Mouse (Mus musculus) kidney, adult 11 months (tissue): ENCODE data around the gene Gm20388.

ENCODE experiments used
- DNase-seq: peaks from one replicate; pipeline ENCODE4 v3.0.0; 2022

The Gm20388 gene

DNA sequence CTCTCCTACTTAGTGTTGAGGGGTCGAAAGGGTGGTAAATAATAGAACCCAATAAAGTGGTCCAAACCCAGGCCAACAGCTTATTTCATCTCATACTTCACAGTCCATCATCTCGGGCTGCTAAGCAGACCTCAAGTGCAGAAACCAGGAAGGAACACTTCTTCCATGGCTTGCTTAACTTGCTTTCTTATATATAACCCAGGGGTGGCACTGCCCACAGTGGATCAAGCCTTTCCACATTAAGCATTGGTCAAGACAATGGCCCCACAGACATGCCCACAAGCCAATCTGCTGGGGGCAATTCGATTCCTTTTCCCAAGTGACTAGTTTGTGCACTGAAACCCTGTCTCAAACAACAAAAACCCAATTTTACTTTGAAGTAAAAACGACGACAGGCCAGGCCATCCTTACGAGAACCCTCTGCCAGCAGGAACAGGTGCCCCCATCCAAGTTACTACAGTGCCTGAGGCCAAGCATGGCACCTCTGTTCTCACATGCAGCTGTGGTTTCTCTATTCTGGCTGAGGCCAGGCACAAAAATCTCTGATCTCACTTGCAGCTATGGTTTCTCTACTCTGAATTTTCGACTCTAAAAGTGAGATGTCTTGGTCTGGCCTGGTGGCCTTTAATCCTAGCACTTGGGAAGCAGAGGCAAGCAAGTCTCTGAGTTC is 3007.9 kb downstream of the Gm20388 start:
- DNase-seq = no peak

DNA sequence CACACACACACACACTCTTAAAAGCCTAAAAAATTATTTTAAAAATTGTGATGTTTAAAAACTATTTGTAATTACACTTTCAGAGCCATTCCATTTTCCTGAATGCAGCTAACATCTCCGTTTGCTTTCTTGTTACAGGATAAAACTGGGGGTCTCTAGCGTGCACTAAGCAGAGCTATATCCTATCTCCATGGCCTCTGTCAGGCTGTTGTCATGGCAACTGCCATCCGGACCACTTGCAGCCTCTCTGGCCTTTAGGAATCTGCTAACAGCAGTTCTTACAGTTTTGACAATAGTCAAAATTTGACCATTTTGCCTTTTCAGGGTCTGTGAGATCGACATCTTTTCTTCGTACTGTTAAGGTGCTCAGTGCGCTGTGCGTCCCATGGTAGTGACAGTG is 3010.2 kb downstream of the Gm20388 start:
- no peak for DNase-seq

DNA sequence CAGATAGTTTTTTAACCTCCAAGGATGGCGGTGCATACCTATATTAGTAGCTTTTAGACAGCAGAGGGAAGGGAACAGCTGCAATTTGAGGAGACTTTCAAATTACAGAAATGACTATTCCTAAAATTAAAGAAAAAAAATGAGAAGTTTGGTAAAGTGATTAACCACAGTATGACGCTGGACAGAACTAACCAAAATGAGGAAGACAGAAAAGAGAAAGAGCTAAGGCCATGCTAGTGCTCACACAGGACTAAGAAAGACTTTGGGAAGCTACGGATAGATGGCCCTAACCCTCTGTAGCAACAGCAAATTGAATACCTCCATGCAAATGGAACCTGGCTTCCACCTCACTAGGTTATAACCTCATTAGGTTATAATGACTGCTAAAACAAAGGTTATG is 3012.3 kb downstream of the Gm20388 start:
- no peak for DNase-seq

DNA sequence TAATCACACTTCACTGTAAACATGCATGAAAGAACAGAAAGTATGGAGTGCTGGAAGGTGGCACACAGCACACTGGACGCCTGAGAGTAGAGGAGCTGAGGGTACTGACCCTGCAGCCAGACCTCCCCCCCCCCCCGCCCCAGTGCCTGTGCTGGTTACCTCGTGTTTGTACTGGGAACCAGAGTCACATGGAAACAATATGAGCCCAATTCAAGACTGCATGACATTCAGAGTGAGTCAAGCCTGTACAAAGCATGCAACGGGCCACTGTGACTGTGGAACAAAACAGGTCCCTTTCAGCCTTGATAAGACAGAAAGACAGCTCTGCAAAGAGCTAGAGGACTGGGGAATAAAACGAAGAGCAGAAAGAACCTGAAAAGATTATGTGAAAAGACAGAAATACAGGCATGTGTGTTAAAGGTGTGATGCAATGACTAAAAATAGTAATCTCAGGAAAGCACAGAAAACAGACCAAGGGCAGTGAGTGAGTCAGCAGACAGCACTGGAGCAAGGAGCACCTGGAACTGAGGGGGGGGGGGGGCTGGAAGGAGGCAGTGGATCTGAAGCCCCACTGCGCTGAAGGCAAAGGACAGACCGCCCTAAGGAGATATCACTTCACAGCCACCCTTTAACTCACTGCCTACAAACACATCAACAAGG is 3012.9 kb downstream of the Gm20388 start:
- DNase-seq = no peak

DNA sequence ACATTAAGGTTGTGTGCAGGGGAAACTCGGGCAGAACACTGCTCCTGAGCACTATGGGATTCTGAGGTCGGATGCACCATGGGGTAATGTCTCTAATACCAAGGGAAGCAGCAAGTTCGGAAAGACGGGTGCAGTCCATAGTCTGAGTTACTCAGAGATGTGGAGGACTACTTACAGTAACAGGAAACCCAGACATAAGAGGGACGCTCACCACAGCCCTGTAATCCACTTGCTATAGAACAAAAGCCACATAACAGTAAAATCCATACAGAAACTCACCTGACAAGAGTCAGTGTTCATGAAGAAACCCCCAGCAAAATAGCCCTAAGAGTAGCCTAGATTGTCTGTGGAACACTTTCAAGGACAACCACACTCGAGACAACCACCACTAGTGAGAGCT is 3013.4 kb downstream of the Gm20388 start:
- no peak for DNase-seq

DNA sequence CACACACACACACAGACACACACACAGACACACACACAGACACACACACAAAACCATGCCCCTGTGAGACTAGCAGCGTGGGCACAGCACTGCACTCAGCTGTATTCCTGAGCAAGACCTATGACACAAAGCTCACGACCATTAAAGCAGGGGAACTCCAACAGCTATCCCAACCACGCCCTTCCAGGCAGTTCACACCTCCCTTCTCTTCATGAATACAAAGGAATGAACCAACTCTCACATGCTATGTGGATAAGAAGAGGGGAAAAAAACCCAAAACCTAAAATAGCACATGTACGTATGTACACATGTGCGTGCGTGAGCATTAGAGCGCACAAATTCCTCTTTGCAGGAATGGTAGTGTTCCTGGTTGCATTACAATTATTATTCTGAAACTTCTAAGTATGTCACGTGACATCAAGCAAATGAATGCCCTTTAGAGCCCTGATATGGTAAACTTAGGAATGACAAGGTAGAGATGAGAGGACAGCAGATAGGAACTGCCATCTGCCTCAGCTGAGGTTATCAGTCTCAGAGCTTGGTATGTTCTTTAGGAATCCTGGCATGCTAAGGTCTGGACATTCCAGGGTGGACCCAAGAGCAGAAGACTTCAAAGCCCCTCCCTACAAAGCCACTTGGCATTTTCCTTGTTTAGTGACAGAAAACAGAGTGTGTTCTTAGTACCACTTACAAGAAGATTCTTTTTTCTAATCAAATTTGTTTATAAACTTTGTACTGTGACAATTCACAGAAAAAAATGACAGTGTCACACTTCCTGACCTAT is 3015.5 kb downstream of the Gm20388 start:
- no peak for DNase-seq

DNA sequence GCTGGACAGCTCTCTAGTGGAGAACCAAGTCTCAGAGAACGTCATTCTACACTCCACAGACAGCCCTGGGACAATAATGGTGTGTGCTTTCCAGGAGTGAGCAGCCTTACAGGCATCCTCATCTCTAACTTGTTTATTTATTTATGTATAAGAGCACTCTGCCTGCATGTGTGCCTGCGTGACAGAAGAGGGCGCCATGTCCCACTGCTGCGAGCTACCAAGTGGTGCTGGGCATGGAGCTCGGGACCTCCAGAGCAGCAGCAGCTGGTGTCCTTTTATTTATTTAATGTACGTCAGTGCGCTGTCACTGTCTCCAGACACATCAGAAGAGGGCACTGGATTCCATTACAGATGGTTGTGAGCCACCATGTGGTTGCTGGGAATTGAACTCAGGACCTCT is 3016.1 kb downstream of the Gm20388 start:
- DNase-seq = no peak

DNA sequence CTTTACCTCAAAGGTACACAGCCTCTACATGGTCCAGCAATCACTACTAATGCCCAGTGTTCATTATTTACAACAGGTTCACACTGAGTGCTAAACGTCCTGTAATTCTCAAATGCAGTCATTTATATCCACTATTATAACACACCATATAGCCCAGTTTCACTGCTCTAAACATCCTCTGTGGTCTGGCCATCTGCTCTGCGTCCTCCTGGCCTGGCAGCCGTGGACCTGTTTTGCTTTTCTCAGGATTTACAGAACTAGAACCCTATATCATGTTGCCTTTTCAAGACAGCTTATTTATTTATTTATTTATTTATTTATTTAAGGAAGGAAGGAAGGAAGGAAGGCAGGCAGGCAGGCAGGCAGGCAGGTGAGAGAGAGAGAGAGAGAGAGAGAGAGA is 3017.2 kb downstream of the Gm20388 start:
- no peak for DNase-seq

DNA sequence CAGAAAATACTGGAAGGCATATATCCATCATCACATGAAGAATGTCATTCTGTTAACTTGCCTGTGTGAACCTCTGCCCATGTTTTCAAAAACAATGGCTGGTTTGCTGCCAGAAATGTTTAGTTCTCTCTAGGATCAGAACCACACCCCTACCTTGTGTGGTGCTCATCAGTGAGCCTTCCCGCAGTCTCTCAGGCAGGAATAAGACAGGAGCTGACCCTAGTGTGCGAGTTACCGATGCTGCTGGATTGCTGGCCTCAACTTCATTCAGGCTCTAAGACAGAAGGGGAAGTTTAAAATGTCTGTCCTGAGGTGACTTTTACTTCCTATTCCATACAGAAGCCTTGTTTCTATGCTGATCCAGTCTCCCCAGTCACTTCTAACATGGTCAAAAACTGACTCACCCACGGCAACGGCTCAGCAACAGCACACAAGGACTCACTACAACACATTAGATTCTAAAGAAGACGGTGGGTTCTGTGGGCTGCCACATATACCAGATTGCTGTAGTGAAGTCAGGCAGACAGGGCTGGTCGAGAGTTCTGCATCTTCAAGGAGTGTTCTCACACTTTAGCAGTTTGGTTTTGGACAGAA is 3018.1 kb downstream of the Gm20388 start:
- no peak for DNase-seq

DNA sequence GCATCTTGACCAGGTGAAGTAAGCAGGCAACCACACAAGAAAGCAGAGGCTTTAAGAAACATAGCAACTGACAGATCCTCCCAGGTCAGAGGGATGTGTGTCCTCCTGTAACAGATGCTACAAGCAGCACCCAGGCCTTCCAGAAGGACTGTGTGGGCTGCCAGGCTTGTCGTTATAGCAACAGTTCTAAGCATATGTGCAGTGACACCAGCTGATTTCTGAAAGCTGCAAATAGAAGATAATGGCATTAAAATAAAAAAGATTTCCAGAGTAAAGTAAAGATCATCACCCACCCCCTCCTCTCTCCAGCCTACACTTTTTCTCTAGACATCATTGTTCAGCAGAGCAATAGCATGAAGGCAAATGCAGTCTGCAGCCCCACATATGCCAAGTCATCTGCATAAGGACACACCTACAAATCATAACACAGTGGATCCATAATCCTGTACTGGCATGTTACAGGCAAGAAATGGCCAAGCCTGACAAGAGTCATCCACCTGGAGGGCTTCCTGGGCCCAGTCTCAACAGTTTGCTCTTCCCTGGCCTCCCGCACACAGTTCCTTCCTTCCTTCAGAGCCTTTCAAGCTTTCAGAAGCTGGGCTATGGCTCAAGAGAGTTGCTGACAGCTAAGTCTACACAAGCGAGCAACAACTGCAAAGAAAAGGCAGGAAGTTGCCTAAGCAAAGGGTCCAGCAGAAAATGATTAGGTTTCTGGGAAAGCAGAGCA is 3021.4 kb downstream of the Gm20388 start:
- DNase-seq = no peak

DNA sequence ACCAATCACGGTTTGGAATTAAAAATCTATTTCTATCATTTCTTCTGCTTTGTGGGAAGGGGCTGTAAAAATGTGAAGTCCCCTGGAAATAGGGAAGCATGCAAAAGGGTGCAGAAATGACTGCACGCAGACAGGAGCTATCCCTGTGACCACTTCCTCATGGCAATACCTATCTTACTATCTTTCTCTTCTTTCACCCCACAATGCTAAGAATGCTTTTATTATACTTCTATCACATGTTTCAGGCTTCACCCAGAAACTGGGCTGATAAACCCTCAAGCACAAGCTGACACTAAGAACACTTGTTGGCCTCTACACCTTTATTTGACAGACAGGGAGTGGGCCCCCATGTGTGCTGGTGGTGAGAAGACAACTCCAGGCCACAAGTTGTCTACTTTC is 3021.9 kb downstream of the Gm20388 start:
- DNase-seq = no peak

DNA sequence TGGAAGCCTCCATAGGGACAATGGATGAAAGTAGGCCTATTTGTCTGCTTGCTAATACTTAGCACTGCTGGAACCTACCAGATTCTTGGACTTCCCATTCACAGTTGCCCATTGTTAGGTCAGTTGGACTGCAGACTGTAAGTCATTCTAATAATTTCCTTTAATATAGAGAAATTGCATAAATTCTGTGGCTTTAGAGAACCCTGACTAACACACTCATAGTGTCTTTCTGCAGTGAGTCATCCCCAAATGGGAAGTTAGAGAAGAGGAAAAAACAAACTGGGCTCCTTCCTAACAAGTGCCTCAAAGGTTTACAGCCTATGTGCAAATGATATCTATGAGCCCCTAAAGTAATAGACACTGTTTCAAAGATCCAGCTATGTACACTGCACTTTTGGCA is 3023.3 kb downstream of the Gm20388 start:
- no peak for DNase-seq

DNA sequence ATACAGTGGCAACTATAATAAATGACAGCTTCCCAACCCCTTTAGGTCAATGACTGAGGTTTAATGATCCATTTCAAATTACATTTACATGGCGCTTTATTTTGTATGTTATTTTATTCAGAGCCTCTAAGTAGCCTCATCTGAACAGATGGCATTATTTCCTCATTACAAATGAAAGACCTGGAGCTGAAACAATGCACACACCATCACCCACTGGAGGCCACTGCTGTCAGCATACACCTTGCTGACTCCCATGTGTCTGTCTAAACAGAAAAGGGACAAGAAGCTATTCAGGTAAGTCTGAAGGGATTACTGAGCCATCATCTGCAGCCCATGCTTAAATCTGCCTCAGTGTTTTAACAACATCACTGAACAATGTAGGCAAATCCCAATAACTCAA is 3024.5 kb downstream of the Gm20388 start:
- DNase-seq = no peak

DNA sequence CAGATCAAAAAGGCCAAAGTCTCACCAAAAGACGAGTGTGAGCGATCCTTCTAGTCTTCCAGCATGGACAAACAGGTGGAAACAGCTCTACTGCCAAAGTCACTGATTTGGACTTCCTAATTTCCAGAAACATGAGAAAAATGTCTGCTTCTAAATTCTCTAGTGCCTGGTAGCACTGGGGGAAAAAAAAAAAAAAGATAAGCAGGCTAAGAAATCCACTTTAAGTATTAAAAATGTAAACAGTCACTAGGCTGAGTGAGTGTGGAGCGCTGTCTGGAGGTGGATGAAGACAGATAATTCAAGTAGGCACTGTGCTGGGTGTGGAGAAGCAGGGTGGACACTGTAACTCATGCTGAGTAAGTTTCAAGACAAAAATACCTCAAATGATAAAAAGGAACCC is 3025.3 kb downstream of the Gm20388 start:
- DNase-seq = no peak

DNA sequence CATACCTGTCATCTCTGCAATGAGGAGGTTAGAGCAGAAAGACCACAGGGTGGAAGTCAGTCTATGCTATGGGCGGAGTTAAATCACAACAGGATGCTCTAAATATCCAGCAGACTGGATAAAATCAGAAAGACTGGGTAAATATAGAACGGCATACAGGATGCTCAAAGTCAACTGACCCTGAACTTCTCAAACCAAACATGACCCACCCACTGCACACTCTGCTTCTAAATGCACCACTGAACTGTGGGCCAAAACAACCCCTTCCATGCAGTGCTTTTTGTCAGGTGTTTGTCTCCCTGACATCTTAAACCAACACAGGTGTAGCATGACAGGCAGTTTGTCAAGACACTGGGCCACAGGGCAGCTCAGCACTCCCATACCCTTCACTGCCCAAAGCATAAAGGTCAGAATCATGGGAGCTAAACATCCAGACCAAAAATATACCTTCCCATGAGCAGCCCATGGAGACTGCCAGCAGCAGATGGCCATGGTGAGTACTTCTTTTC is 3027.0 kb downstream of the Gm20388 start:
- no peak for DNase-seq

DNA sequence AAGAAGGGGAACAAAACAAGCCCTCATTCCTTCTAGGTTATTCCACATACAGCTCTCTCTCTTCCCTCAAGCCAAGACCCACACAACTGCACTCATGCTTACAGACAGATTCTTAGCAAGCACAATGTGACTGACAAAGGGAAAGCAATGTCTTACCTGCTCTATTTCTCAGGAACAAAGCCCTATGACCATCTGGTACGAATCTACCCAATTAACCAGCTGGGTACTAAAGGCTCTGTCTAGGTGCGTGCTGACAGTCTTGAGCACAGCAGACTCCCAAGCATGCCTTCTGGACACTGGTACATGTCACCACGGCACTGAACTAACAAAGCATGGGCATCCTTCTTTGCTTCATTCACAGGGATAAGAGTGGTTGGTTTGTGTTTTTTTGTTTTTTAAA is 3027.5 kb downstream of the Gm20388 start:
- no peak for DNase-seq

DNA sequence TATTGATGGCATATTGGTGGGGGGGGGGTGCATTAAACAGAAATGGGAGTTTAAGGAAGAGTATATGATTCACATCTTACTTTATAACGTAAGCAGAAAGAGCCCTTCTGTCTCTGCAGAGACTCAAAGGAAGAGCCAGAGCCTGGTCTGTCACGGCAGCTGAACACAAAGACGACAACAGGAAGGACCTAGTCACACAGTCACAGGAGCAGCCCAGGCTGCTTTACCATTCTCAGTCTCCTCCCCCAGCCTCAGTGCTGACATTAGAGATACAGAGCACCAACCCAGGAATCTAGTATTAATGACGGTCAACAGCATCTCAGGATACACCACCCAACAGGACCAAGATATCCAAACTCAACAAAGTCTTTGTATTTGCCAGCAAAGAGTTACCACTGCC is 3027.9 kb downstream of the Gm20388 start:
- DNase-seq = no peak

DNA sequence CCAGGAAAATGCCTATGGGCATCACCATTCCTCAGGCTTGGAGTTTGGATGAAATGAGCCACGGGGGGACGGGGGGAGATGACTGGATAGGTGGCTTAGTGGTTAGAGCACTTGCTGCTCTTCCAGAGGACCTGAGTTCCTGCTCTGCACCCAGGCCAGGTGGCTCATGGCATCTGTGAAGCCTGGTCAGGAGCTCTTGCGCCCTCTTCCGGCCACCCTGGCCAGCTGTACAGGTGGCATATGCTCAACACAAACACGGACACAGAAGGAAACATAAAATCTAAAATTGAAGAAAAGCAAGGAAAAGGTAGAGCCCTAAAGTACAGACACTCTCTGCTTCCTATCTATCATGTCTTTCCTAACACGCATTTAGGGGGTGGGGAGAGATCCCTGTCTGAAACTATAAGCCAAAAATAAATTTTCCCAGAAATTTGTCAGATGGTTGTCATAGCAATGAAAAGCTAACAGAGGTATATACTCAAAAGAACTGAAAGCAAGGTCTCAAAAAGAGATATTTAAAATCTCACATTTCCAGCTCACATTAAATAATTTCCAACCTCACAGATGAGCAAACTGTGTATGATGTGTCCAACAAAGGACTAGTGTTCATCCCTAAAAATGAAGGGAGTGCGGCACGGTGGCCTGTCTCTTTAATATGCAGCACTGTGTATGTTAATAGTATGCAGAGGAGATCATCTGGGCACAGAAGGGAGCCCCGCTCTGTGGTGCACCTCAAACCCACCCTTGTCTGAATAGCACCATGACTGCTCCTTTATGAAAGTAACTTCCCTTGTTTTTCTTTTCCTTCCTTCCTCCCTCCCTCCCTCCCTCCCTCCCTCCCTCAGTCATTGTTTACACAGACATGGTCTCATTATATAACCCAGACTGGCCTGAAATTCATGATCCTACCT is 3032.4 kb downstream of the Gm20388 start:
- no peak for DNase-seq

DNA sequence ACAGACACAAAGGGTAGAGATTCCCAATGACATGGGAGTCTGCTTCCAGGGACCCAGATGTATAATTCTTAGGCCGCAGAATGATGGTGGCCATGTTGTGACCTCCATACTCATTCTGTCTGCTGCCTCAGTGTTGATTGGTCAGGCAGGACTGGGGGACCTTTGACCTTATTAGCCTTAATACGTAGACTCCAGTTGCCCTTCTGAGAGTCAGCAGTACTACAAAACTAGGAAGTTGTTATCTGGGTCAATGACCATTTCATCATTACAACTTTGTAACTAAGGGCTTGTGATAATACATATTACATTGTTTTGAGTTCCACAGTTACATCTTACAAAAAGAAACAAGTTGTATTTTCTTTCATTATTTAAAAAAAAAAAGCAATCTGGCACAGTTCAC is 3035.1 kb downstream of the Gm20388 start:
- no peak for DNase-seq

DNA sequence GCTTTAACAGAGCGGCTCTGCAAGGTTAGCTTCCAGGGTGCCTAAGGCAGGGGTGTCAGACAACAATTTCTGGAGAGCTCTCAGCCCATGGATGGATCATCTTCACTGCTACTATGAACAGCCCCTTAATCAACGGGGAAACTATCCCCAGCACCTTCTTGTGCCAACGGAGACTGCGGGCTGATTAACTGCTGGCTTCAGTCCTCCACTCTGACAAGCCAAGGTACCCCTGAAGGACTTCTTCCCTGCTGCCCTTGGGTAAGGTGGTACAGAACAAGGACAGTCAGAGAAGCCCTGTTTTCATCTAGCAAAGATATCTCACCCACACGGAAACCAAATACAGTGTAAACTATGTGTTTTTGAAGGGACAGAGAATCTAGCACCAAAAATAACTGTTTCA is 3039.1 kb downstream of the Gm20388 start:
- DNase-seq = no peak

DNA sequence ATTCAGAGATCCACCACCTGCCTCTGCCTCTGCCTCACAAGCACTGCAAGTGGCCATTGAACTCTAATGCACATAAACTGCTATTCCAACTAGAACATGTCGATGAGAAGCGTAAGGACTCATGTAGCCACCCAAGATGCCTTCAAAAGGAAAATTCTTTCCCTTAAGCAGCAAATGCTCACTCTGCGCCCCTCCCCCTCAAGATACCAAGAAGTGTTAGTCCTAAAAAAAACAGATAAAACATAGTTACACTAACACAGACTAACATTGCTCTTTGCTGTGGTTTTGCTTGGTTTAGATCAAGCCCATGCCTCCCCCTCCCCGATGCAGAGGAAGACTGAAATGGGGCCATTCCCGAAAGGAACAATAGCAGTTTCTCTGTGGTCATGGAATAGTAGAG is 3040.8 kb downstream of the Gm20388 start:
- DNase-seq = no peak

DNA sequence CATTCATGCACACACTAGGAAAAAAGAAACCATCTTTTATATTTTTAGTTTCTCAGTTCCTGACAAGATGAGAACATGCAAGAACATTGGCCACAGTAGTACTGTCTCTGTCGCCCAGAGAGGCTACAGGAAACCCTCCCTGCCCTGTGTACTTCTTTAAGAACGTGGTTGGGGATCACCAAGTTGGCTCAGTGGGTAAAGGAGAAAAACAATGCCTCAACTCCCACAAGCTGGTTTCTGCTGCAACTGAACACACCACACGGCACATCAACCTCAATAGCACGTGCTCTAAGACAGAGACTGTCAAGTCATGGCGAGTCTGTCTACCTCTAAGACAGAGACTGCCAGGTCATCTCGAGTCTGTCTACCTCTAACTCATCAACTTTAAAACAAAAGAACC is 3042.4 kb downstream of the Gm20388 start:
- no peak for DNase-seq
